Comparison of ENCODE assay signal across 10 mouse cellular contexts in the genomic region with DNA sequence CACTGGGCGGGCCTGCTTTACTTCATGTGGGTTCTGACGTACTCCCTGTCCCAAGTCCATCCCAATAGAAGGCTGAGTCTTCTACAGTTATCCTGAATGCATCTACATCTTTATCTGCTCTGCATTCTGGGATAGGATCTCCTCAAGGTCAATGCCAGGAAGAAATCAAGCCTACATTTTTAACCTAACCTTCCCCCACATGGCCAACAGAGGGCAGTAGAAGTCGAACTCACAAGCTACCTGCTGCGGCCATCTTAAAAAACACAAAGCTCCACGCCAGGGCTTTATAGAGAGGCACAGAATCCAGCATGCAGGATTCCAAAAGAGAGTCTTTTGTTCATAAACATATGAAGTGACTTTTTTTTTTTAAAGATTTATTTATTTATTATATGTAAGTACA. TPM values are rescaled to one million over a fixed set of nuclear protein-coding genes. Genes with fewer than 3 reads are reported as not detected.
DNase-seq lines count a peak whose midpoint lies in the region; ATAC-seq and TF ChIP-seq lines count a peak whose summit lies in the region.
"Had no signal": no experiment of that assay in that cellular context is flagged by ENCODE, and none has a peak within 500 bp of the region (broad histone marks: within the 10 kb centered on the region; RNA-seq: fewer than 3 reads in every experiment).

No protein-coding gene starts in this region.

- no peaks in the 10 kb centered on the region for H3K4me1 ChIP-seq in heart, postnatal 0 days (ENCODE audit: control insufficient read depth, insufficient read depth)
- H3K4me1 ChIP-seq in bone marrow, adult 2 months (ENCODE audit: control insufficient read depth, insufficient read depth, low read length), result peaks cover 2% of the 10 kb centered on the region
- peaks cover 21% of the 10 kb centered on the region for H3K4me1 ChIP-seq in intestine, embryonic 16.5 days (ENCODE audit: control insufficient read depth, insufficient read depth, low read length)
- H3K4me1 ChIP-seq in hindbrain, embryonic 14.5 days (replicated peaks; ENCODE audit: control insufficient read depth, insufficient read depth, low read length), result no peaks in the 10 kb centered on the region
- H3K4me1 ChIP-seq: limb, embryonic 15.5 days had no signal

- TF ChIP-seq EP300 in heart, postnatal 0 days (IDR thresholded peaks at IDR 0.05; ENCODE audit: low read depth), result no peak

- H3K27ac ChIP-seq in heart, postnatal 0 days (ENCODE audit: low read depth), result no peak overlapping the region
- no peak overlapping the region for H3K27ac ChIP-seq in bone marrow, adult 2 months (ENCODE audit: control insufficient read depth, insufficient read depth, low read depth, low read length, poor library complexity)
- no peak overlapping the region for H3K27ac ChIP-seq in intestine, embryonic 16.5 days (ENCODE audit: low read length)
- H3K27ac ChIP-seq in hindbrain, embryonic 14.5 days, result no peak overlapping the region
- H3K27ac ChIP-seq: heart, embryonic 13.5 days; limb, embryonic 15.5 days had no signal

- 71% methylated on average over 5 of the region's 5 CpGs for WGBS in heart, postnatal 0 days
- 57% methylated on average over 5 of the region's 5 CpGs for WGBS in bone marrow, adult 2 months
- 76% methylated on average over 5 of the region's 5 CpGs for WGBS in intestine, embryonic 16.5 days
- 68% methylated on average over 5 of the region's 5 CpGs for WGBS in hindbrain, embryonic 14.5 days

- no peaks in the 10 kb centered on the region for H3K36me3 ChIP-seq in heart, postnatal 0 days (replicated peaks; ENCODE audit: control insufficient read depth, insufficient read depth, low read length)
- H3K36me3 ChIP-seq in intestine, embryonic 16.5 days (ENCODE audit: control insufficient read depth, insufficient read depth, low read length), result no peaks in the 10 kb centered on the region
- H3K36me3 ChIP-seq in hindbrain, embryonic 14.5 days (replicated peaks; ENCODE audit: control insufficient read depth, insufficient read depth), result no peaks in the 10 kb centered on the region
- H3K36me3 ChIP-seq: heart, embryonic 13.5 days; limb, embryonic 15.5 days had no signal

- H3K27me3 ChIP-seq in heart, postnatal 0 days (ENCODE audit: control insufficient read depth, insufficient read depth, low read length), result no peaks in the 10 kb centered on the region
- H3K27me3 ChIP-seq in intestine, embryonic 16.5 days (replicated peaks; ENCODE audit: control insufficient read depth, insufficient read depth, low read length), result no peaks in the 10 kb centered on the region
- H3K27me3 ChIP-seq in hindbrain, embryonic 14.5 days (ENCODE audit: control insufficient read depth, insufficient read depth, low read length), result no peaks in the 10 kb centered on the region
- H3K27me3 ChIP-seq: heart, embryonic 13.5 days; limb, embryonic 15.5 days had no signal

- H3K9ac ChIP-seq in heart, postnatal 0 days (replicated peaks; ENCODE audit: low read depth, low read length), result no peak overlapping the region
- no peak overlapping the region for H3K9ac ChIP-seq in intestine, embryonic 16.5 days (ENCODE audit: low read depth, low read length)
- no peak overlapping the region for H3K9ac ChIP-seq in hindbrain, embryonic 14.5 days
- H3K9ac ChIP-seq: heart, embryonic 13.5 days; limb, embryonic 15.5 days had no signal

- no peak overlapping the region for H3K4me2 ChIP-seq in heart, postnatal 0 days (ENCODE audit: low read depth, low read length)
- no peak overlapping the region for H3K4me2 ChIP-seq in intestine, embryonic 16.5 days (ENCODE audit: low read depth, low read length)
- H3K4me2 ChIP-seq in hindbrain, embryonic 14.5 days (replicated peaks), result no peak overlapping the region
- H3K4me2 ChIP-seq: heart, embryonic 13.5 days; limb, embryonic 15.5 days had no signal

- no peak for ATAC-seq in heart, postnatal 0 days (ENCODE audit: insufficient read depth, low read depth)
- ATAC-seq in intestine, embryonic 16.5 days, result no peak
- no peak for ATAC-seq in hindbrain, embryonic 14.5 days (ENCODE audit: low FRiP score)

- TF ChIP-seq CTCF in heart, postnatal 0 days (IDR thresholded peaks at IDR 0.05; ENCODE audit: low read depth), result peak; percentile 20
- peak; percentile 60 for TF ChIP-seq CTCF in bone marrow, adult 2 months (IDR thresholded peaks at IDR 0.05; ENCODE audit: control insufficient read depth, insufficient read depth, low read length)

- intact Hi-C loops in gastrocnemius, postnatal 14 days (cut with DNase I; ENCODE audit: low total_unique reads), result no loop called here

- no peak for DNase-seq in heart, postnatal 0 days (ENCODE audit: low spot score)
- no peak for DNase-seq in heart, adult 8-10 months (ENCODE audit: low spot score)
- DNase-seq in CD4-positive, CD25-positive, alpha-beta regulatory T cell, adult 2 months (ENCODE audit: low read depth, low spot score), result peak; percentile 80
- DNase-seq in lung, postnatal 36 days, result peak; percentile 70
- no peak for DNase-seq in gastrocnemius, postnatal 14 days
- no peak for DNase-seq in hindbrain, embryonic 14.5 days (ENCODE audit: low spot score)

- H3K4me3 ChIP-seq in heart, postnatal 0 days (ENCODE audit: low read depth, low read length), result no peak overlapping the region
- H3K4me3 ChIP-seq in bone marrow, adult 2 months (replicated peaks; ENCODE audit: control insufficient read depth, low read depth, low read length), result no peak overlapping the region
- no peak overlapping the region for H3K4me3 ChIP-seq in intestine, embryonic 16.5 days (ENCODE audit: low read length)
- no peak overlapping the region for H3K4me3 ChIP-seq in hindbrain, embryonic 14.5 days (replicated peaks; ENCODE audit: low read length)
- H3K4me3 ChIP-seq: heart, embryonic 13.5 days; limb, embryonic 15.5 days had no signal

- no peak for TF ChIP-seq POLR2A in bone marrow, adult 2 months (IDR thresholded peaks at IDR 0.05; ENCODE audit: borderline replicate concordance, control insufficient read depth, low read depth, low read length)

- no peaks in the 10 kb centered on the region for H3K9me3 ChIP-seq in heart, postnatal 0 days (replicated peaks; ENCODE audit: control insufficient read depth, low read length)
- no peaks in the 10 kb centered on the region for H3K9me3 ChIP-seq in intestine, embryonic 16.5 days (ENCODE audit: control insufficient read depth, low read length)
- H3K9me3 ChIP-seq in hindbrain, embryonic 14.5 days (ENCODE audit: control insufficient read depth, low read length), result no peaks in the 10 kb centered on the region
- H3K9me3 ChIP-seq: heart, embryonic 13.5 days; limb, embryonic 15.5 days had no signal

RNA-seq across cellular contexts. Expression of gene Mgat4e, which starts 25.1 kb away (rescaled TPM):
- not detected in 2 replicates for total RNA-seq in heart, postnatal 0 days (2014; rRNA removed; ENCODE audit: low replicate concordance)
- polyA plus RNA-seq in heart, postnatal 0 days (2015; fragmentation: Nextera tagmentation; extraction: Ambion mirVana), result not detected in 2 replicates
- not detected for total RNA-seq in heart, adult 8-10 months (2022)
- polyA plus RNA-seq in bone marrow, adult 2 months (2011; ENCODE audit: insufficient read depth, insufficient read length, low replicate concordance, missing spikeins), result not detected in 2 replicates
- total RNA-seq in gastrocnemius, postnatal 14 days (2021), result not detected
- polyA plus RNA-seq in intestine, embryonic 16.5 days (2015; fragmentation: Nextera tagmentation; extraction: Ambion mirVana), result not detected in 2 replicates
- polyA plus RNA-seq in hindbrain, embryonic 14.5 days (2014; fragmentation: Nextera tagmentation; extraction: Ambion mirVana), result not detected in 2 replicates
- polyA plus RNA-seq: heart, embryonic 13.5 days; limb, embryonic 15.5 days had no signal

RNA-seq across cellular contexts. Expression of gene Rabif, which starts 30.0 kb away (rescaled TPM):
- 9.7 and 14.0 TPM in 2 replicates for total RNA-seq in heart, postnatal 0 days (2014; rRNA removed; ENCODE audit: low replicate concordance)
- 21.4 and 22.8 TPM in 2 replicates for polyA plus RNA-seq in heart, postnatal 0 days (2015; fragmentation: Nextera tagmentation; extraction: Ambion mirVana)
- 1 to 10 TPM; 7.8 to 9.3 (median 8.2) TPM for total RNA-seq in heart, adult 8-10 months (2022)
- polyA plus RNA-seq in bone marrow, adult 2 months (2011; ENCODE audit: insufficient read depth, insufficient read length, low replicate concordance, missing spikeins), result 10.0 and 10.9 TPM in 2 replicates
- total RNA-seq in gastrocnemius, postnatal 14 days (2021), result 1 to 10 TPM; 5.7 to 6.7 TPM
- 37.6 and 41.2 TPM in 2 replicates for polyA plus RNA-seq in intestine, embryonic 16.5 days (2015; fragmentation: Nextera tagmentation; extraction: Ambion mirVana)
- 73.9 and 82.1 TPM in 2 replicates for polyA plus RNA-seq in hindbrain, embryonic 14.5 days (2014; fragmentation: Nextera tagmentation; extraction: Ambion mirVana)

RNA-seq across cellular contexts. Expression of gene Kdm5b, which starts 35.5 kb away (rescaled TPM):
- total RNA-seq in heart, postnatal 0 days (2014; rRNA removed; ENCODE audit: low replicate concordance), result 29.3 and 30.1 TPM in 2 replicates
- polyA plus RNA-seq in heart, postnatal 0 days (2015; fragmentation: Nextera tagmentation; extraction: Ambion mirVana), result 19.0 and 19.4 TPM in 2 replicates
- 10 to 100 TPM; 11.0 to 11.9 (median 11.4) TPM for total RNA-seq in heart, adult 8-10 months (2022)
- 7.2 and 20.4 TPM in 2 replicates for polyA plus RNA-seq in bone marrow, adult 2 months (2011; ENCODE audit: insufficient read depth, insufficient read length, low replicate concordance, missing spikeins)
- 10 to 100 TPM; 16.6 to 17.0 TPM for total RNA-seq in gastrocnemius, postnatal 14 days (2021)
- polyA plus RNA-seq in intestine, embryonic 16.5 days (2015; fragmentation: Nextera tagmentation; extraction: Ambion mirVana), result 25.4 and 26.3 TPM in 2 replicates
- polyA plus RNA-seq in hindbrain, embryonic 14.5 days (2014; fragmentation: Nextera tagmentation; extraction: Ambion mirVana), result 83.0 TPM in 2 replicates

Comparison
In these comparisons a context has a peak if more than half of its experiments do, and no peak if none do; other contexts are left out.
1. DNase-seq: peak in CD4-positive, CD25-positive, alpha-beta regulatory T cell, adult 2 months (single experiment) and lung, postnatal 36 days (single experiment); none in heart, postnatal 0 days (single experiment), heart, adult 8-10 months (single experiment), gastrocnemius, postnatal 14 days (single experiment) and hindbrain, embryonic 14.5 days (single experiment).